Mouse (Mus musculus): Measurements from ENCODE around the gene Aqp1. TPM values are rescaled to one million over a fixed set of nuclear protein-coding genes. Genes with fewer than 3 reads are reported as not detected.

Aqp1 gene
- total RNA-seq, 2 experiments from 2014 or later: 0.45 to 2.5 TPM

Small RNA genes lying within 50 kb of the gene (microRNA-seq; reads per million reads assigned to microRNA genes)
- gene Gm25458: 0 reads per million in 2 experiments

Other genes starting within 250 kb of the Aqp1 start
- gene Crhr2, start 203.4 kb upstream of the Aqp1 start, total RNA-seq (2021): 1 to 10 TPM; 3.1 to 3.4 TPM
- under 1 TPM in 1 of 2 experiments, not detected in 1; 0.75 TPM for gene Inmt, start 161.4 kb upstream of the Aqp1 start, total RNA-seq (2021)
- 10 to 100 TPM; 11.9 to 13.0 TPM for gene Mindy4, start 133.0 kb upstream of the Aqp1 start, total RNA-seq (2021)
- gene Ghrhr, start 39.9 kb downstream of the Aqp1 start, total RNA-seq (2021): not detected
- gene Adcyap1r1, start 115.5 kb downstream of the Aqp1 start, total RNA-seq (2021): 100 to 1,000 TPM; 138 to 149 TPM

Measured in layer of hippocampus, postnatal 36 days (tissue).